Mouse (Mus musculus) embryonic facial prominence, embryonic 11.5 days (tissue): ENCODE data around the gene Vapb. TPM values are rescaled to one million over a fixed set of nuclear protein-coding genes. Genes with fewer than 3 reads are reported as not detected.

Experiments used
- ATAC-seq: fragments of 200-750 bp; cut with Nextera tagmentation; replicated peaks from 2 replicates; pipeline ENCODE4 v1.8.0; 2017; ENCODE audit warnings: low read depth; ENCODE audit not compliant: insufficient number of reproducible peaks, low FRiP score, low TSS enrichment
- DNase-seq: peaks from one replicate; pipeline ENCODE4 v3.0.0-alpha.2; 2015; ENCODE audit warnings: low spot score
- H3K27ac ChIP-seq: fragments of 300-500 bp; sonication (generic); replicated peaks from 2 replicates; pipeline ENCODE4 v1.5.1; 2014; ENCODE audit warnings: mild to moderate bottlenecking, low read depth, low read length, control low read depth
- H3K27me3 ChIP-seq: fragments of 300-500 bp; sonication (generic); 2 replicates; pipeline ENCODE4 v1.6.1; 2014; ENCODE audit warnings: mild to moderate bottlenecking, low read length, moderate library complexity, mixed read lengths; ENCODE audit not compliant: control insufficient read depth, insufficient read depth
- H3K36me3 ChIP-seq: fragments of 300-500 bp; sonication (generic); replicated peaks from 2 replicates; pipeline ENCODE4 v1.6.1; 2014; ENCODE audit warnings: low read depth, mild to moderate bottlenecking, low read length, moderate library complexity, mixed read lengths; ENCODE audit not compliant: control insufficient read depth, insufficient read depth
- H3K4me1 ChIP-seq: fragments of 300-500 bp; sonication (generic); 2 replicates; pipeline ENCODE4 v1.6.1; 2014; ENCODE audit warnings: low read length, mixed read lengths; ENCODE audit not compliant: control insufficient read depth, insufficient read depth
- H3K4me2 ChIP-seq: fragments of 300-500 bp; sonication (generic); 2 replicates; pipeline ENCODE4 v1.6.1; 2014; ENCODE audit warnings: low read depth, mild to moderate bottlenecking, control low read depth, low read length, moderate library complexity
- H3K4me3 ChIP-seq: fragments of 300-500 bp; sonication (generic); 2 replicates; pipeline ENCODE4 v1.5.1; 2014; ENCODE audit warnings: low read depth, low read length, control low read depth
- H3K9ac ChIP-seq: fragments of 300-500 bp; sonication (generic); replicated peaks from 2 replicates; pipeline ENCODE4 v1.6.1; 2014; ENCODE audit warnings: mild to moderate bottlenecking, control low read depth, low read length
- H3K9me3 ChIP-seq: fragments of 300-500 bp; sonication (generic); replicated peaks from 2 replicates; pipeline ENCODE4 v1.6.1; 2016; ENCODE audit warnings: mild to moderate bottlenecking, low read length, inconsistent platforms, mixed read lengths; ENCODE audit not compliant: control insufficient read depth
- WGBS: fragments of 180-500 bp; shearing (Covaris S2); extraction: QIAGEN DNeasy Blood & Tissue Kit; methylation state at CpG from one replicate; pipeline ENCODE4 v1.1.7; 2014; 5-methylcytosine and 5-hydroxymethylcytosine counted together
- polyA plus RNA-seq: library from polyadenylated mRNA; unstranded; fragments of >200 nt; fragmentation: Nextera tagmentation; extraction: Ambion mirVana; gene quantifications from 2 replicates; pipeline ENCODE4 v1.2.1, GENCODE M21; 2014

Gene Vapb
- polyA plus RNA-seq, 1 experiment from 2014 or later = 14.6 TPM

DNA sequence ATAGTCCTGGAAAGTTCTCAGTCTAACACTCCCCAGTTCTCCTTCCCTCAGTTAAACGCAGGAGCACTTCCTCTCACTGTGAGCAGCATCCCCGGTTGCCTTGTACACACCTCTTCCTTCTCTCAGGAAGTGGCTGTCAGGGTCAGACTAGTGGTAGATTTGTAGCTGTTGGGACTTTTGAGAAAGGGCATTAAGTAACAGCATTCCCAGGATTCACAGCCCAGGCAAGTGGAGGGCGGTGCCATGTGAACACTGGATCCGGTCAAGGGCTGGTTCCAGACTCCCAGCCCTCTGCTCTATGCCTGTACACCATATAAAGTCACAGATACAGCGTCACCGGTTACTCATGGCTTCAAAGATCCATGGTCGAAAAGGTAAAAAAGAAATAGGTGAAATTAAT is 71.6 kb downstream of the Vapb start:
- no peaks in the 10 kb centered on the region for H3K4me1 ChIP-seq
- ATAC-seq (no peak), DNase-seq (no peak)
- no peak overlapping the region for H3K4me3 ChIP-seq
- no peaks in the 10 kb centered on the region for H3K9me3 ChIP-seq
- WGBS = 75% methylated on average over 7 of the region's 7 CpGs
- H3K4me2 ChIP-seq = no peak overlapping the region
- no peak overlapping the region for H3K9ac ChIP-seq
- H3K27me3 ChIP-seq = no peaks in the 10 kb centered on the region
- no peaks in the 10 kb centered on the region for H3K36me3 ChIP-seq
- H3K27ac ChIP-seq = no peak overlapping the region

DNA sequence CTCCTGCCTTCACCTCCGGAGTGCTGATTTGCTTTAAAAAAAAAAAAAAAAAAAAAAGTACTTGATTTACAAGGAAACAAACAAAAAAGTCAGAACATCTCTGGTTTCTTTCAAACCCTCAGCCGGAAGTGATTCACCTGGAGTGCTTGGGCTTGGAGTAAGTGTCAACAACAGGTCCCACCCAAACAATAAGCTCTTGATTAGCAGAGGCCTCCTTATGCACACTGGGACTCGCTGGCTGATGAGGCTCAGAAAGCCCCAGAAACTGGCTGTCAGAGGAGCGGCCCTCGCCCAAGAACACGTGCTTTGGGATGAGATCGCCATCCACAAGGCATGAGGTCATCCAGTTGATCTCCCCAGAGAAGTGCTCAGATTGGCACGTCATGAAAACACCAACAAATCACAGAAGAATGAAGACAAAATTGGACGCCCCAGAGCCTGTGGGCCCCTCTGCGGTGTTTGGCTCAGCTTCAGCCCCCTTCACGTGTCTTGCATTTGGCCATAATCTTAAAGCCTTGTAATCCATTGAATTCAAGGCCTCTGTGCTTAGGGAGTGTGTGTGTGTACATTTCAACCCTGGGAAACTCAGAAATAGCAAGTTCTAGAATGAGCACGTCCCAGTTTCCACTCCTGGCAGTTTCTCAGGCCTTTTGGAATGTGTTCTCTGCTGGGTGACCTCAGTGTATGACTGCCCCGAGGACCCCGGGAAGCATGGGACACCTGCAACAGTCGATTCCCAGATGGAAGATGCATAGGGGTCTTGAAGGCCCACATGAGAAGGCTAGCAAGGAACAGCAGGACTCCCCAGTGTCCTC is 72.9 kb downstream of the Vapb start:
- Histone ChIP-seq H3K27ac (no peak overlapping the region), H3K9ac (no peak overlapping the region), H3K4me3 (no peak overlapping the region), H3K4me2 (no peak overlapping the region), H3K36me3 (no peaks in the 10 kb centered on the region), H3K27me3 (no peaks in the 10 kb centered on the region), H3K9me3 (no peaks in the 10 kb centered on the region), H3K4me1 (no peaks in the 10 kb centered on the region)
- WGBS = 82% methylated on average over 15 of the region's 15 CpGs
- no peak for DNase-seq
- no peak for ATAC-seq

DNA sequence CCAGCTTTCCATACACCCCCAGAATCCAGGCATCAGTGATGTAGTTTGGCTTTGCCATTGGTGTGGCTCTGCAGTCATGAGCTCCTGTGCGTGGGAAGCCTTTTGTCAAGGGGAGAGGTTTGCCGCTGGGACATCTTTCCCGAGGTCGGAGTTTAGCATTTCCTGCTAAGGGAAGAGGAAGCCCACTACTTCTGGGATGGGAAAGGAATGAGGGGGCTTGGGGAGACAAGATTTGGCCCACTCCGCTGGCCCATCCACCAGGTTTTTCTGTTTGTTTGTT is 73.5 kb downstream of the Vapb start:
- Histone ChIP-seq H3K4me3 (no peak overlapping the region), H3K9me3 (no peaks in the 10 kb centered on the region), H3K4me2 (no peak overlapping the region), H3K27ac (no peak overlapping the region), H3K27me3 (no peaks in the 10 kb centered on the region), H3K36me3 (no peaks in the 10 kb centered on the region), H3K4me1 (no peaks in the 10 kb centered on the region), H3K9ac (no peak overlapping the region)
- no peak for ATAC-seq
- no peak for DNase-seq
- 93% methylated on average over 5 of the region's 5 CpGs for WGBS

DNA sequence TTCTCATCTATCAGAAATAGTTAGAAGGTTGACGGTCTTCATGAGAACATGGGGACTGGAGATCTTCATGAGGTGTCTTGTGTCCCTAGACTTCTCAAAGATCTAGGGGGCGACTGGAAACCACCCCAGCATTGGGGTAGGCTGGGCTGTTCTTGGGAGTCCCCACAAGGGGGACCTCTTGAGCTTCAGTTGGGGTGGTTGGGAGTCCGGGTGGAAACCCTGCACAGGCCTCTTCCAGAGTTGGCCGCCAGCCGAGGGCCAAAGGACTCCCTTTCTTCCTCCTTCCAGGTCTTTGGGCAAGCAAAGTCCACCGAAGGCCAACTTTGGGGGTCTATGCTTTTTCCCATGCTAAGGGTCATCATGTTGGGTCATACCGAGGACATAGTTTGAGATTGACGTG is 74.5 kb downstream of the Vapb start:
- 68% methylated on average over 8 of the region's 8 CpGs for WGBS
- ATAC-seq (no peak), DNase-seq (no peak)
- H3K9ac ChIP-seq = no peak overlapping the region
- H3K27me3 ChIP-seq = no peaks in the 10 kb centered on the region
- H3K9me3 ChIP-seq = no peaks in the 10 kb centered on the region
- H3K27ac ChIP-seq = no peak overlapping the region
- no peaks in the 10 kb centered on the region for H3K4me1 ChIP-seq
- no peak overlapping the region for H3K4me2 ChIP-seq
- H3K4me3 ChIP-seq = no peak overlapping the region
- no peaks in the 10 kb centered on the region for H3K36me3 ChIP-seq

DNA sequence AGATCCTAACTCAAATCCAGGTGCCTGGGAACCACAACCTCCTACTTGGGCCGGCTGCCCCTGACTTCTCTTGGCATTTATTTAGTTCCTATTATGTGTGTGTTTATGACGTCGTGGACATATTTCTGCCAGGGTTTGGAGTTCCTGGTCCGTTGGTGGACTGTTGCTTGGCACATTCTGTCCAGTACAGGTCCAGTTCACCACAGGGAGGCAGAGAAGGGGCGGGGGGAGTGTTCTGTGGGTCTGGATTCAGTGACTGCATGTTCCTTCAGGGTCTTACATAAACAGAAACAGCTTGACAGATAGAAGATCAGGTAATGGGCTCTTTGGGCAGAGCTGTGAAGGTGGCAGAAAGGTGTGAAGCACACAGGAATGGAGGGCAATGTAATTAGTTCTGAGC is 75.8 kb downstream of the Vapb start:
- Histone ChIP-seq H3K4me3 (no peak overlapping the region), H3K27me3 (no peaks in the 10 kb centered on the region), H3K9ac (no peak overlapping the region), H3K4me2 (no peak overlapping the region), H3K36me3 (no peaks in the 10 kb centered on the region), H3K27ac (no peak overlapping the region), H3K9me3 (no peaks in the 10 kb centered on the region), H3K4me1 (no peaks in the 10 kb centered on the region)
- WGBS = 83% methylated on average over 5 of the region's 5 CpGs
- ATAC-seq (no peak), DNase-seq (no peak)

DNA sequence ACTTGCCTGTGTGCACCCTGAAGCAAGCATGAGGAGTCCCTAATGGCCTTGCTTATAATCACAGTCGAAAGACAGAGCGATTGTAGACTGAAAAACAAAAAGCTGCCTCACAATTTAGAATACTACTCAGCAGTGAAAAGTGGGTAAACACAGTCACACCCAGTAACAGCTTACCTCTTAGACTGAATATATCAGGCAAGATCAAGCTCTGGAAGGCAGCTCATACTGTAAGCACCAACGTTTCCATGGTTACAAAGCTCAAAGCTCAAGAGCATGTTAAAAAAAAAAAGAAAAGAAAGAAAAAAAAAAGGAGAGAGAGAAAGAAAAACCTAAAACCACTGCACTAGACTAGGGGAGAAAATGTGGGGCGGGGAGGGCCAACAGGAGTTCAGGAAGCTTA is 89.0 kb downstream of the Vapb start:
- H3K36me3 ChIP-seq = no peaks in the 10 kb centered on the region
- H3K9ac ChIP-seq = no peak overlapping the region
- no peaks in the 10 kb centered on the region for H3K4me1 ChIP-seq
- H3K9me3 ChIP-seq = no peaks in the 10 kb centered on the region
- 86% methylated on average over 4 of the region's 4 CpGs for WGBS
- H3K4me2 ChIP-seq = no peak overlapping the region
- no peak for DNase-seq
- ATAC-seq = no peak
- no peak overlapping the region for H3K27ac ChIP-seq
- no peak overlapping the region for H3K4me3 ChIP-seq
- H3K27me3 ChIP-seq = no peaks in the 10 kb centered on the region

DNA sequence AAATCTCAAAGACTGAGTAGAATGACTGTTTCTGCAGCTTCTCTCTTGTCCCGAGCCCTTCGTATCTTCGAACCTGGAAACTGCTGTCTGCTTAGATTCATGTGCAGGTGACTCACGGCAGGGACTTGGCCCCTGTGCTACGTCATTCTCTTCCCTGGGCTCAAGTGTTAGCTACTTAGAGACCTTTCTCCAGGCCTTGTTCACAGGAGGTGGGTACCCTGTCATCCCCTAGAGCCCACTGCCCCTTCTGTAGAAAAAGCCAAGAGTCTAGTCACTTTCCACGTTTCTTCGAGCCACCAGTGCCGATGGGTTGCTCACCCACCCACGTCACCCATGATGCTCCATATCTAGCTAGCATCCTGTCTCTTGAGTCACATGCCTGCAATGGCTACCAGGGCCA is 89.9 kb downstream of the Vapb start:
- no peak for DNase-seq
- Histone ChIP-seq H3K4me3 (no peak overlapping the region), H3K27me3 (no peaks in the 10 kb centered on the region), H3K9ac (no peak overlapping the region), H3K27ac (no peak overlapping the region), H3K36me3 (no peaks in the 10 kb centered on the region), H3K9me3 (no peaks in the 10 kb centered on the region), H3K4me1 (no peaks in the 10 kb centered on the region), H3K4me2 (no peak overlapping the region)
- 87% methylated on average over 9 of the region's 9 CpGs for WGBS
- ATAC-seq = no peak

DNA sequence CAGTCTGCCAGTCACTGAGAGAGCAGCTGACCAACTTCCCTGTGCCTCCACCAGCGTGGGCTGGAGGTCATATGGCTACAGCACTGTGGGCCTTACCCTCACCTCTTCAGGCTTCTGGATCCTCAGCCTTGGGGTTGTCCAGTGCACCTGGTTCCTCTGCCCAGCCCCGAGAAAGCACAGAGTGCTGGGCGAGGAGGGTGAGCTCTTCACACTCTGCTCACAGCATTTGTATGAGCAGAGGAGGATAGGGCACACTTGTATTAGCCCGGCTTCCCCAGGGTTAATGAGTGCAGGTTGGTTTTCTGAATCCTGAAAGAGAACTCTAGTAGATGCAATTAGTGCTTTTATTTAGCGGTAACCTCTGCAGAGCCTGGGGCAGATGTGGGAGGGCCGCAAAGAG is 90.8 kb downstream of the Vapb start:
- 82% methylated on average over 6 of the region's 6 CpGs for WGBS
- Histone ChIP-seq H3K27me3 (no peaks in the 10 kb centered on the region), H3K4me3 (no peak overlapping the region), H3K9me3 (no peaks in the 10 kb centered on the region), H3K4me2 (no peak overlapping the region), H3K4me1 (no peaks in the 10 kb centered on the region), H3K9ac (no peak overlapping the region), H3K27ac (no peak overlapping the region), H3K36me3 (no peaks in the 10 kb centered on the region)
- ATAC-seq (no peak), DNase-seq (no peak)
